Mouse (Mus musculus): ENCODE measurements at regions not wholly inside any gene's neighbourhood (a gene's known extent, or its start where the extent isn't known, plus 50 kb on each side); places are given as distances from the start of the nearest gene placed in this dataset.

GRCm38 (mm10) chr8:77919776-77920175 lies 195.5 kb upstream of the Ednra start:
- H3K9me3 ChIP-seq (replicated peaks; ENCODE audit: control insufficient read depth, low read length), result no peaks in the 10 kb centered on the region
- WGBS, result 89% methylated on average over 3 of the region's 3 CpGs
- H3K4me3 ChIP-seq (ENCODE audit: low read depth, low read length), result no peak overlapping the region
- no peak overlapping the region for H3K9ac ChIP-seq (replicated peaks; ENCODE audit: low read length)
- no peak overlapping the region for H3K4me2 ChIP-seq (ENCODE audit: low read depth, low read length)
- H3K4me1 ChIP-seq (ENCODE audit: control insufficient read depth, insufficient read depth, low read length), result no peaks in the 10 kb centered on the region
- no peaks in the 10 kb centered on the region for H3K27me3 ChIP-seq (ENCODE audit: control insufficient read depth, insufficient read depth, low read length)
- no peak for ATAC-seq (replicated peaks; ENCODE audit: insufficient number of reproducible peaks, low FRiP score, low TSS enrichment, low read depth)
- H3K27ac ChIP-seq (replicated peaks; ENCODE audit: low read depth, low read length), result no peak overlapping the region
- H3K36me3 ChIP-seq (replicated peaks; ENCODE audit: control insufficient read depth, insufficient read depth, low read depth, low read length), result no peaks in the 10 kb centered on the region
- no peak for DNase-seq (ENCODE audit: low spot score)

GRCm38 (mm10) chr8:77921868-77922267 lies 197.6 kb upstream of the Ednra start:
- ATAC-seq (replicated peaks; ENCODE audit: insufficient number of reproducible peaks, low FRiP score, low TSS enrichment, low read depth) (no peak), DNase-seq (ENCODE audit: low spot score) (no peak)
- no peak overlapping the region for H3K4me2 ChIP-seq (ENCODE audit: low read depth, low read length)
- no peak overlapping the region for H3K4me3 ChIP-seq (ENCODE audit: low read depth, low read length)
- no peaks in the 10 kb centered on the region for H3K9me3 ChIP-seq (replicated peaks; ENCODE audit: control insufficient read depth, low read length)
- no peak overlapping the region for H3K9ac ChIP-seq (replicated peaks; ENCODE audit: low read length)
- no peak overlapping the region for H3K27ac ChIP-seq (replicated peaks; ENCODE audit: low read depth, low read length)
- H3K27me3 ChIP-seq (ENCODE audit: control insufficient read depth, insufficient read depth, low read length), result no peaks in the 10 kb centered on the region
- 60% methylated on average over 4 of the region's 4 CpGs for WGBS
- H3K4me1 ChIP-seq (ENCODE audit: control insufficient read depth, insufficient read depth, low read length), result no peaks in the 10 kb centered on the region
- H3K36me3 ChIP-seq (replicated peaks; ENCODE audit: control insufficient read depth, insufficient read depth, low read depth, low read length), result no peaks in the 10 kb centered on the region

GRCm38 (mm10) chr8:77947702-77948101 lies 223.4 kb upstream of the Ednra start:
- H3K27ac ChIP-seq (replicated peaks; ENCODE audit: low read depth, low read length), result no peak overlapping the region
- ATAC-seq (replicated peaks; ENCODE audit: insufficient number of reproducible peaks, low FRiP score, low TSS enrichment, low read depth) (no peak), DNase-seq (ENCODE audit: low spot score) (no peak)
- no peaks in the 10 kb centered on the region for H3K4me1 ChIP-seq (ENCODE audit: control insufficient read depth, insufficient read depth, low read length)
- no peak overlapping the region for H3K9ac ChIP-seq (replicated peaks; ENCODE audit: low read length)
- no peaks in the 10 kb centered on the region for H3K27me3 ChIP-seq (ENCODE audit: control insufficient read depth, insufficient read depth, low read length)
- no peaks in the 10 kb centered on the region for H3K36me3 ChIP-seq (replicated peaks; ENCODE audit: control insufficient read depth, insufficient read depth, low read depth, low read length)
- no peaks in the 10 kb centered on the region for H3K9me3 ChIP-seq (replicated peaks; ENCODE audit: control insufficient read depth, low read length)
- no peak overlapping the region for H3K4me2 ChIP-seq (ENCODE audit: low read depth, low read length)
- H3K4me3 ChIP-seq (ENCODE audit: low read depth, low read length), result no peak overlapping the region
- 89% methylated on average over 3 of the region's 3 CpGs for WGBS

DNA sequence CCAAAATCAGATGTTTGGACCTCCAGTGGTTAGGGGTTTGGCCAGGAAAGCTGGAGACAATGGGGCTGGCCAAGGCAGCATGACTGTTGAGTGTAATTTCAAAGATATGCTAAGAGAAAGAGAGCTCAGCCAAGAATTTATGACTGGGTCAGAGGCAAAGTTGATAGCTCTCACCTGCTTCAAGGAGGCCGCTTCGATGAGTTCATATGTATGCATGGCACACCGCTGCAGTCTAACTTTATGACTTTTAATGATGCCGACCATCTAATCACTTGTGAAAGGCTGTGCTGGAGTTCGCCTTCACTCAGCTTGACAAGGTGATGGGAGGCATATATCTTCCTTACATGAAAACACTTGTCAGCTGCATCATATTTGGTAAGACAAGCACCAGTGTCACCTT lies 225.4 kb upstream of the Ednra start:
- no peak for ATAC-seq (replicated peaks; ENCODE audit: insufficient number of reproducible peaks, low FRiP score, low TSS enrichment, low read depth)
- no peak overlapping the region for H3K27ac ChIP-seq (replicated peaks; ENCODE audit: low read depth, low read length)
- WGBS, result 91% methylated on average over 5 of the region's 5 CpGs

GRCm38 (mm10) chr8:77958814-77959372 lies 234.6 kb upstream of the Ednra start:
- Histone ChIP-seq H3K9me3 (replicated peaks; ENCODE audit: control insufficient read depth, low read length) (no peaks in the 10 kb centered on the region), H3K4me1 (ENCODE audit: control insufficient read depth, insufficient read depth, low read length) (no peaks in the 10 kb centered on the region), H3K4me2 (ENCODE audit: low read depth, low read length) (no peak overlapping the region), H3K27me3 (ENCODE audit: control insufficient read depth, insufficient read depth, low read length) (no peaks in the 10 kb centered on the region), H3K9ac (replicated peaks; ENCODE audit: low read length) (no peak overlapping the region), H3K36me3 (replicated peaks; ENCODE audit: control insufficient read depth, insufficient read depth, low read depth, low read length) (no peaks in the 10 kb centered on the region), H3K4me3 (ENCODE audit: low read depth, low read length) (no peak overlapping the region), H3K27ac (replicated peaks; ENCODE audit: low read depth, low read length) (no peak overlapping the region)
- no peak for DNase-seq (ENCODE audit: low spot score)
- no peak for ATAC-seq (replicated peaks; ENCODE audit: insufficient number of reproducible peaks, low FRiP score, low TSS enrichment, low read depth)
- WGBS, result 84% methylated on average over 4 of the region's 4 CpGs

More for the DNA sequence above, 225.4 kb upstream of the Ednra start:
- no peak for DNase-seq (ENCODE audit: low spot score)
- H3K4me3 ChIP-seq (ENCODE audit: low read depth, low read length), result no peak overlapping the region
- H3K36me3 ChIP-seq (replicated peaks; ENCODE audit: control insufficient read depth, insufficient read depth, low read depth, low read length), result no peaks in the 10 kb centered on the region
- no peak overlapping the region for H3K9ac ChIP-seq (replicated peaks; ENCODE audit: low read length)
- H3K4me2 ChIP-seq (ENCODE audit: low read depth, low read length), result no peak overlapping the region
- H3K9me3 ChIP-seq (replicated peaks; ENCODE audit: control insufficient read depth, low read length), result no peaks in the 10 kb centered on the region
- no peaks in the 10 kb centered on the region for H3K27me3 ChIP-seq (ENCODE audit: control insufficient read depth, insufficient read depth, low read length)
- H3K4me1 ChIP-seq (ENCODE audit: control insufficient read depth, insufficient read depth, low read length), result no peaks in the 10 kb centered on the region

- Histone ChIP-seq H3K27ac (replicated peaks; ENCODE audit: low read depth, low read length) (no peak overlapping the region), H3K9ac (replicated peaks; ENCODE audit: low read length) (no peak overlapping the region), H3K36me3 (replicated peaks; ENCODE audit: control insufficient read depth, insufficient read depth, low read depth, low read length) (no peaks in the 10 kb centered on the region), H3K9me3 (replicated peaks; ENCODE audit: control insufficient read depth, low read length) (no peaks in the 10 kb centered on the region), H3K4me2 (ENCODE audit: low read depth, low read length) (no peak overlapping the region), H3K27me3 (ENCODE audit: control insufficient read depth, insufficient read depth, low read length) (no peaks in the 10 kb centered on the region), H3K4me3 (ENCODE audit: low read depth, low read length) (no peak overlapping the region), H3K4me1 (ENCODE audit: control insufficient read depth, insufficient read depth, low read length) (no peaks in the 10 kb centered on the region)
- ATAC-seq (replicated peaks; ENCODE audit: insufficient number of reproducible peaks, low FRiP score, low TSS enrichment, low read depth) (no peak), DNase-seq (ENCODE audit: low spot score) (no peak)
- WGBS, result 87% methylated on average over 3 of the region's 3 CpGs
These were observed 238.9 kb upstream of the Ednra start for GRCm38 (mm10) chr8:77963102-77963698.

DNA sequence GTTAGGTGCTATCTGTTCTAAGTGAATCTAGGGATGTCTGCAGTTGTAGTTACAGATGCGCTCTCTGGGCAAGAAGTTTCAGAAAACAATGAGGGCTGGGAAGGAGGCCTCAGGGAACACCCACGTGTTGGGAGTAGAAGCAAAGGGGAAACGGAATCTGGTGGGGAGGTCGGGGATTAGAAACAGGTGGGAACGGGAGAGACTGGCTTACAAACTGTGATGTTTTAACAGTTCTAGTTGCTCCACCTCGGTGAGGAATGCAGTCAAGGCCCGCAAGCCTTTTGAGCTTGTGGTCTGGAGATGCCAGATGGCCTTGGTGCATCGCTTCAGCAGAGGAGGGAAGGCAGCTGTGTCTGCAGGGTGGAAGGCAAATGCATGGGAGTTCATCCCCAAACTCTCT lies 242.7 kb upstream of the Ttc29 start:
- Histone ChIP-seq H3K9ac (replicated peaks; ENCODE audit: low read length) (no peak overlapping the region), H3K27me3 (ENCODE audit: control insufficient read depth, insufficient read depth, low read length) (no peaks in the 10 kb centered on the region), H3K4me1 (ENCODE audit: control insufficient read depth, insufficient read depth, low read length) (no peaks in the 10 kb centered on the region), H3K4me3 (ENCODE audit: low read depth, low read length) (no peak overlapping the region), H3K4me2 (ENCODE audit: low read depth, low read length) (no peak overlapping the region), H3K27ac (replicated peaks; ENCODE audit: low read depth, low read length) (no peak overlapping the region), H3K36me3 (replicated peaks; ENCODE audit: control insufficient read depth, insufficient read depth, low read depth, low read length) (no peaks in the 10 kb centered on the region), H3K9me3 (replicated peaks; ENCODE audit: control insufficient read depth, low read length) (no peaks in the 10 kb centered on the region)
- ATAC-seq (replicated peaks; ENCODE audit: insufficient number of reproducible peaks, low FRiP score, low TSS enrichment, low read depth) (no peak), DNase-seq (ENCODE audit: low spot score) (peak; percentile 54)
- 47% methylated on average over 8 of the region's 8 CpGs for WGBS

DNA sequence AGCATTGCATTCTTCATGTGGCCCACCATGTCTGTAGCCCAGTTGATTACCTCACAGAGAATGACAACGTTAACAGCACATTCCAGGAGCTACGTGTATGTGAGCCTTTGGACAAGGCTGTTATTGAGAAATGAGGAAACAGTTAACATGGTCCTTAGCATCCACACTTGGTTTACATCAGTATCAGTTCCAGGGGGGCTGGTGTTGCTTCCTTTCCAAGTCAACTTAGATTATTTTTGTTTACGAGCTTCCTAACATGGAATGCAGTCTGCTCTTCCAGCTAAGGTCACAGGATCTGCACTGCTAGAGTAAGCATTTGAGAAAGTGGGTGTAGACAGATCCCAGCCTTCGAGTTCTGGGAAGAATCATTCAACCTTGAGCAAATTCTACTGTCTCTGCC lies 239.4 kb upstream of the Ttc29 start:
- Histone ChIP-seq H3K4me3 (ENCODE audit: low read depth, low read length) (no peak overlapping the region), H3K36me3 (replicated peaks; ENCODE audit: control insufficient read depth, insufficient read depth, low read depth, low read length) (no peaks in the 10 kb centered on the region), H3K9ac (replicated peaks; ENCODE audit: low read length) (no peak overlapping the region), H3K4me1 (ENCODE audit: control insufficient read depth, insufficient read depth, low read length) (no peaks in the 10 kb centered on the region), H3K27me3 (ENCODE audit: control insufficient read depth, insufficient read depth, low read length) (no peaks in the 10 kb centered on the region), H3K4me2 (ENCODE audit: low read depth, low read length) (no peak overlapping the region), H3K9me3 (replicated peaks; ENCODE audit: control insufficient read depth, low read length) (no peaks in the 10 kb centered on the region), H3K27ac (replicated peaks; ENCODE audit: low read depth, low read length) (no peak overlapping the region)
- WGBS, result 65% methylated on average over 4 of the region's 4 CpGs
- ATAC-seq (replicated peaks; ENCODE audit: insufficient number of reproducible peaks, low FRiP score, low TSS enrichment, low read depth) (no peak), DNase-seq (ENCODE audit: low spot score) (peak; percentile 7)
